ENCODE assay signal across 9 mouse cellular contexts in the genomic region with DNA sequence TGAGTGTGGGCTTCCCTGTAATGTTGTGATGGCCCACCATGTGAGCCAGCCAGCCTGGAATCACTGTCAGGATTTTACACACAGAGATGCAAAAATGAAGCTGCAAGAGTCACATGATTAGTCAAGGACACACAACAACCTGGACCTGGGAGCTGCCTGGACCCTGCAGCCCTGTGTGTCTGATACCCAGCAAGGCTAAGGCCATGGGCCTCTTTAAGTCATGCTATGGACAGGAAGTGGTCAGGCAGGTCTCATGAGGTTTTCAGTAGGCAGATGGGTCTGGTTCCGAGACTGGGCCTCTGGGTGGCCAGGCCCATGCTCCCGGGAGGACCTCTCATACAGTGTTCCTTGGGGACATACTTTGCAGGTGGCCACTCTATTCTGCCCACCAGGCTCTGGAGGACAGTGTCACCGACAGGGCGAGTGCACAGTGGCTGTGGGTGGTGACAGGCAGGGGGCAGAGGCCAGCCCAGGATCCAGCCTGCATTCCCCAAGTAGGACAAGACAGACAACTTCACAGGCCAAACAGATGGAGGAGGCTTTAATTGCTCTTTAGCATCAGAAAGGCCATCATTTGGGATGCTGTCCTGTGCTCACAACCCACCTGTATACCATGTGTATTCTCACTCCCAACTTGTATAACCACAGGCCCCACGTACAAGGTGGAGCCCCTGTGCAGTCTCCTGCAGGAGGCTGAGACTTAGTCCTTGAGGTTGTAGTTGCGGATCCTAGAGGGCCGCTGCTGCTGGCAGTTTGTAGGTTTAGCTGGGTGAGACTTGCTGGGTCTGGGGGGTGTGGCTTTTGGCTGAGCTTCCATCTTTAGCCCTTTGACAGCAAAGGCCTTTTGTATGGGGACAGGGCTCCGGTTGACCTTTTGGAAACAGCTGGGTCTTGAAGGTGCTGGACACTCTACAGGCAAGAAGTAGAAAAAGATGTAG. TPM values are rescaled to one million over a fixed set of nuclear protein-coding genes. Genes with fewer than 3 reads are reported as not detected.
DNase-seq lines count a peak whose midpoint lies in the region; ATAC-seq and TF ChIP-seq lines count a peak whose summit lies in the region.
"Had no signal": no experiment of that assay in that cellular context is flagged by ENCODE, and none has a peak within 500 bp of the region (broad histone marks: within the 10 kb centered on the region; RNA-seq: fewer than 3 reads in every experiment).

No protein-coding gene starts in this region.

- H3K9me3 ChIP-seq in kidney, embryonic 15.5 days (replicated peaks) = no peaks in the 10 kb centered on the region
- no peaks in the 10 kb centered on the region for H3K9me3 ChIP-seq in embryonic facial prominence, embryonic 13.5 days
- H3K9me3 ChIP-seq in forebrain, postnatal 0 days (ENCODE audit: low read length) = no peaks in the 10 kb centered on the region
- no peaks in the 10 kb centered on the region for H3K9me3 ChIP-seq in liver, postnatal 0 days (ENCODE audit: low read length)

- peaks cover 11% of the 10 kb centered on the region for H3K36me3 ChIP-seq in kidney, embryonic 15.5 days
- H3K36me3 ChIP-seq in embryonic facial prominence, embryonic 13.5 days = peaks cover 21% of the 10 kb centered on the region
- peaks cover 16% of the 10 kb centered on the region for H3K36me3 ChIP-seq in forebrain, postnatal 0 days (ENCODE audit: insufficient read depth)
- H3K36me3 ChIP-seq in liver, postnatal 0 days (replicated peaks; ENCODE audit: insufficient read depth, low read length) = no peaks in the 10 kb centered on the region; the same call in 1 of the 2 replicates

- H3K4me3 ChIP-seq in kidney, embryonic 15.5 days (replicated peaks) = no peak overlapping the region
- H3K4me3 ChIP-seq in embryonic facial prominence, embryonic 13.5 days = no peak overlapping the region
- H3K4me3 ChIP-seq in forebrain, postnatal 0 days (ENCODE audit: low read depth, low read length) = no peak overlapping the region
- no peak overlapping the region for H3K4me3 ChIP-seq in liver, postnatal 0 days (ENCODE audit: low read depth, low read length)

- H3K27me3 ChIP-seq in kidney, embryonic 15.5 days = no peaks in the 10 kb centered on the region
- no peaks in the 10 kb centered on the region for H3K27me3 ChIP-seq in embryonic facial prominence, embryonic 13.5 days
- H3K27me3 ChIP-seq in forebrain, postnatal 0 days (ENCODE audit: insufficient read depth, low read length) = no peaks in the 10 kb centered on the region
- no peaks in the 10 kb centered on the region for H3K27me3 ChIP-seq in liver, postnatal 0 days (ENCODE audit: insufficient read depth, low read length)

- H3K4me1 ChIP-seq in kidney, embryonic 15.5 days = peaks cover 31% of the 10 kb centered on the region
- H3K4me1 ChIP-seq in embryonic facial prominence, embryonic 13.5 days = peaks cover 32% of the 10 kb centered on the region
- peaks cover 24% of the 10 kb centered on the region for H3K4me1 ChIP-seq in forebrain, postnatal 0 days (ENCODE audit: insufficient read depth)
- H3K4me1 ChIP-seq in liver, postnatal 0 days (ENCODE audit: insufficient read depth) = peaks cover 28% of the 10 kb centered on the region

- no peak overlapping the region for H3K9ac ChIP-seq in kidney, embryonic 15.5 days
- H3K9ac ChIP-seq in embryonic facial prominence, embryonic 13.5 days = peak overlapping the region; percentile 95
- no peak overlapping the region for H3K9ac ChIP-seq in forebrain, postnatal 0 days
- H3K9ac ChIP-seq in liver, postnatal 0 days (replicated peaks) = no peak overlapping the region

- TF ChIP-seq CTCF in forebrain, postnatal 0 days (IDR thresholded peaks at IDR 0.05; ENCODE audit: low read depth) = no peak
- no peak for TF ChIP-seq CTCF in liver, postnatal 0 days (IDR thresholded peaks at IDR 0.05; ENCODE audit: low read depth)

- 90% methylated on average over 8 of the region's 8 CpGs for WGBS in kidney, embryonic 15.5 days
- 89% methylated on average over 8 of the region's 8 CpGs for WGBS in embryonic facial prominence, embryonic 13.5 days
- WGBS in forebrain, postnatal 0 days = 88% methylated on average over 8 of the region's 8 CpGs
- 83% methylated on average over 8 of the region's 8 CpGs for WGBS in liver, postnatal 0 days (ENCODE audit: insufficient replicate concordance)

- no peak for ATAC-seq in kidney, embryonic 15.5 days (replicated peaks; ENCODE audit: low FRiP score)
- no peak for ATAC-seq in embryonic facial prominence, embryonic 13.5 days (ENCODE audit: insufficient number of reproducible peaks, insufficient read depth, low FRiP score, low TSS enrichment, low read depth)
- no peak for ATAC-seq in forebrain, postnatal 0 days
- ATAC-seq in liver, postnatal 0 days = no peak

- H3K27ac ChIP-seq in kidney, embryonic 15.5 days = peak overlapping the region; percentile 98
- peak overlapping the region; percentile 96 for H3K27ac ChIP-seq in embryonic facial prominence, embryonic 13.5 days
- peak overlapping the region; percentile 99 for H3K27ac ChIP-seq in forebrain, postnatal 0 days (ENCODE audit: low read depth, low read length)
- no peak overlapping the region for H3K27ac ChIP-seq in liver, postnatal 0 days (ENCODE audit: low read depth)

- TF ChIP-seq EP300 in liver, postnatal 0 days (IDR thresholded peaks at IDR 0.05; ENCODE audit: low read depth) = no peak

- intact Hi-C loops in left cerebral cortex, postnatal 14 days (cut with DNase I) = no loop called here

- no peak for DNase-seq in kidney, postnatal 4 days
- no peak for DNase-seq in forebrain, postnatal 0 days
- peak; percentile 14 for DNase-seq in liver, postnatal 0 days
- DNase-seq in adrenal gland, postnatal 4 days (ENCODE audit: low spot score in 2 of 2) = no peak
- no peak for DNase-seq in left cerebral cortex, postnatal 14 days (ENCODE audit: low spot score in 2 of 2)
- no peak for DNase-seq in urinary bladder, postnatal 4 days (ENCODE audit: low spot score in 2 of 2)
- DNase-seq: gastrocnemius, postnatal 10 days had no signal

- no peak overlapping the region for H3K4me2 ChIP-seq in kidney, embryonic 15.5 days
- H3K4me2 ChIP-seq in embryonic facial prominence, embryonic 13.5 days = no peak overlapping the region
- H3K4me2 ChIP-seq in forebrain, postnatal 0 days (ENCODE audit: low read depth) = no peak overlapping the region
- no peak overlapping the region for H3K4me2 ChIP-seq in liver, postnatal 0 days (ENCODE audit: low read depth, low read length)

RNA-seq across cellular contexts. Expression of gene Fasn, which starts 1.9 kb away (rescaled TPM):
- 44.1 and 51.8 TPM in 2 replicates for polyA plus RNA-seq in kidney, embryonic 15.5 days (2015; fragmentation: Nextera tagmentation; extraction: Ambion mirVana)
- polyA plus RNA-seq in embryonic facial prominence, embryonic 13.5 days (2015; fragmentation: Nextera tagmentation; extraction: Ambion mirVana) = 49.3 and 52.2 TPM in 2 replicates
- total RNA-seq in forebrain, postnatal 0 days (2014; rRNA removed) = 328 and 364 TPM in 2 replicates
- 72.5 and 75.6 TPM in 2 replicates for polyA plus RNA-seq in forebrain, postnatal 0 days (2015; fragmentation: Nextera tagmentation; extraction: Ambion mirVana)
- polyA plus RNA-seq in liver, postnatal 0 days (2015; fragmentation: Nextera tagmentation; extraction: Ambion mirVana) = 3.8 and 3.9 TPM in 2 replicates
- total RNA-seq in adrenal gland, postnatal 4 days (2021) = 10 to 100 TPM; 86.7 to 96.3 TPM
- total RNA-seq in left cerebral cortex, postnatal 14 days (2021) = 100 to 1,000 TPM; 207 to 211 TPM

RNA-seq across cellular contexts. Expression of gene Dus1l, which starts 30.1 kb away (rescaled TPM):
- polyA plus RNA-seq in kidney, embryonic 15.5 days (2015; fragmentation: Nextera tagmentation; extraction: Ambion mirVana) = 74.2 and 87.2 TPM in 2 replicates
- 53.7 and 61.0 TPM in 2 replicates for polyA plus RNA-seq in embryonic facial prominence, embryonic 13.5 days (2015; fragmentation: Nextera tagmentation; extraction: Ambion mirVana)
- total RNA-seq in forebrain, postnatal 0 days (2014; rRNA removed) = 43.0 and 52.0 TPM in 2 replicates
- polyA plus RNA-seq in forebrain, postnatal 0 days (2015; fragmentation: Nextera tagmentation; extraction: Ambion mirVana) = 36.1 and 38.6 TPM in 2 replicates
- polyA plus RNA-seq in liver, postnatal 0 days (2015; fragmentation: Nextera tagmentation; extraction: Ambion mirVana) = 43.8 and 46.8 TPM in 2 replicates
- 10 to 100 TPM; 66.8 to 71.1 TPM for total RNA-seq in adrenal gland, postnatal 4 days (2021)
- total RNA-seq in left cerebral cortex, postnatal 14 days (2021) = 10 to 100 TPM; 44.2 to 49.0 TPM

RNA-seq across cellular contexts. Expression of gene Gps1, which starts 42.2 kb away (rescaled TPM):
- 200 and 215 TPM in 2 replicates for polyA plus RNA-seq in kidney, embryonic 15.5 days (2015; fragmentation: Nextera tagmentation; extraction: Ambion mirVana)
- polyA plus RNA-seq in embryonic facial prominence, embryonic 13.5 days (2015; fragmentation: Nextera tagmentation; extraction: Ambion mirVana) = 223 and 233 TPM in 2 replicates
- 228 and 240 TPM in 2 replicates for total RNA-seq in forebrain, postnatal 0 days (2014; rRNA removed)
- 240 and 244 TPM in 2 replicates for polyA plus RNA-seq in forebrain, postnatal 0 days (2015; fragmentation: Nextera tagmentation; extraction: Ambion mirVana)
- 50.8 and 51.9 TPM in 2 replicates for polyA plus RNA-seq in liver, postnatal 0 days (2015; fragmentation: Nextera tagmentation; extraction: Ambion mirVana)
- total RNA-seq in adrenal gland, postnatal 4 days (2021) = 100 to 1,000 TPM; 109 to 111 TPM
- 100 to 1,000 TPM; 141 to 144 TPM for total RNA-seq in left cerebral cortex, postnatal 14 days (2021)

RNA-seq across cellular contexts. Expression of gene Rfng, which starts 42.3 kb away (rescaled TPM):
- 36.5 and 39.9 TPM in 2 replicates for polyA plus RNA-seq in kidney, embryonic 15.5 days (2015; fragmentation: Nextera tagmentation; extraction: Ambion mirVana)
- polyA plus RNA-seq in embryonic facial prominence, embryonic 13.5 days (2015; fragmentation: Nextera tagmentation; extraction: Ambion mirVana) = 52.2 and 52.4 TPM in 2 replicates
- 61.9 and 82.8 TPM in 2 replicates for total RNA-seq in forebrain, postnatal 0 days (2014; rRNA removed)
- polyA plus RNA-seq in forebrain, postnatal 0 days (2015; fragmentation: Nextera tagmentation; extraction: Ambion mirVana) = 114 and 125 TPM in 2 replicates
- polyA plus RNA-seq in liver, postnatal 0 days (2015; fragmentation: Nextera tagmentation; extraction: Ambion mirVana) = 6.2 and 6.3 TPM in 2 replicates
- total RNA-seq in adrenal gland, postnatal 4 days (2021) = 10 to 100 TPM; 18.9 to 22.7 TPM
- total RNA-seq in left cerebral cortex, postnatal 14 days (2021) = 10 to 100 TPM; 75.3 to 79.6 TPM
